Comparison of ENCODE assay signal across 25 mouse cellular contexts in genomic region chr4:65719610-65720009, GRCm38 (mm10).
DNase-seq lines count a peak whose midpoint lies in the region; ATAC-seq and TF ChIP-seq lines count a peak whose summit lies in the region.
"Had no signal": no experiment of that assay in that cellular context is flagged by ENCODE, and none has a peak within 500 bp of the region (broad histone marks: within the 10 kb centered on the region; RNA-seq: fewer than 3 reads in every experiment).

No protein-coding gene starts in this region.

- 0 out of 2 replicates have a peak, but pooled peaks cover 4% of the 10 kb centered on the region for H3K4me1 ChIP-seq in hindbrain, embryonic 13.5 days (replicated peaks)
- H3K4me1 ChIP-seq in hindbrain, embryonic 11.5 days (replicated peaks; ENCODE audit: control insufficient read depth, insufficient read depth, low read length) = no peaks in the 10 kb centered on the region
- no peaks in the 10 kb centered on the region for H3K4me1 ChIP-seq in midbrain, postnatal 0 days (ENCODE audit: insufficient read depth, low read length)
- H3K4me1 ChIP-seq in midbrain, embryonic 16.5 days (ENCODE audit: control insufficient read depth, insufficient read depth, low read length) = no peaks in the 10 kb centered on the region
- no peaks in the 10 kb centered on the region for H3K4me1 ChIP-seq in neural tube, embryonic 14.5 days (ENCODE audit: control insufficient read depth, insufficient read depth, low read length)
- H3K4me1 ChIP-seq: embryonic facial prominence, embryonic 10.5 days; embryonic facial prominence, embryonic 13.5 days; forebrain, embryonic 12.5 days had no signal

- no peak overlapping the region for H3K4me3 ChIP-seq in hindbrain, embryonic 13.5 days
- H3K4me3 ChIP-seq in hindbrain, embryonic 11.5 days (ENCODE audit: low read depth, low read length) = no peak overlapping the region
- no peak overlapping the region for H3K4me3 ChIP-seq in midbrain, postnatal 0 days (ENCODE audit: low read depth, low read length)
- H3K4me3 ChIP-seq in midbrain, embryonic 16.5 days (ENCODE audit: low read depth, low read length) = no peak overlapping the region
- H3K4me3 ChIP-seq in neural tube, embryonic 14.5 days (ENCODE audit: low read depth, low read length) = no peak overlapping the region
- H3K4me3 ChIP-seq: embryonic facial prominence, embryonic 10.5 days; embryonic facial prominence, embryonic 13.5 days; erythroblast, embryonic 14.5 days; forebrain, embryonic 12.5 days had no signal

- no peak for TF ChIP-seq CTCF in midbrain, postnatal 0 days (IDR thresholded peaks at IDR 0.05)

- H3K27ac ChIP-seq in hindbrain, embryonic 13.5 days = no peak overlapping the region
- no peak overlapping the region for H3K27ac ChIP-seq in hindbrain, embryonic 11.5 days (ENCODE audit: low read depth, low read length)
- no peak overlapping the region for H3K27ac ChIP-seq in midbrain, postnatal 0 days (ENCODE audit: low read depth, low read length)
- H3K27ac ChIP-seq in midbrain, embryonic 16.5 days (ENCODE audit: low read length) = no peak overlapping the region
- H3K27ac ChIP-seq in neural tube, embryonic 14.5 days (ENCODE audit: low read depth, low read length) = no peak overlapping the region
- H3K27ac ChIP-seq: embryonic facial prominence, embryonic 10.5 days; embryonic facial prominence, embryonic 13.5 days; forebrain, embryonic 12.5 days had no signal

- H3K4me2 ChIP-seq in hindbrain, embryonic 13.5 days = no peak overlapping the region
- no peak overlapping the region for H3K4me2 ChIP-seq in hindbrain, embryonic 11.5 days (replicated peaks; ENCODE audit: low read depth, low read length)
- H3K4me2 ChIP-seq in midbrain, postnatal 0 days (ENCODE audit: low read depth, low read length, poor library complexity, severe bottlenecking) = no peak overlapping the region
- H3K4me2 ChIP-seq in midbrain, embryonic 16.5 days (ENCODE audit: low read length) = no peak overlapping the region
- H3K4me2 ChIP-seq in neural tube, embryonic 14.5 days (ENCODE audit: low read depth, low read length) = no peak overlapping the region
- H3K4me2 ChIP-seq: embryonic facial prominence, embryonic 13.5 days; forebrain, embryonic 12.5 days; heart, embryonic 11.5 days had no signal

- no peaks in the 10 kb centered on the region for H3K9me3 ChIP-seq in hindbrain, embryonic 13.5 days
- no peaks in the 10 kb centered on the region for H3K9me3 ChIP-seq in hindbrain, embryonic 11.5 days (ENCODE audit: control insufficient read depth, low read length)
- H3K9me3 ChIP-seq in midbrain, postnatal 0 days (ENCODE audit: low read length) = no peaks in the 10 kb centered on the region
- no peaks in the 10 kb centered on the region for H3K9me3 ChIP-seq in midbrain, embryonic 16.5 days (replicated peaks; ENCODE audit: control insufficient read depth, low read length, poor library complexity, severe bottlenecking)
- no peaks in the 10 kb centered on the region for H3K9me3 ChIP-seq in neural tube, embryonic 14.5 days (ENCODE audit: control insufficient read depth, low read length)
- H3K9me3 ChIP-seq: embryonic facial prominence, embryonic 10.5 days; embryonic facial prominence, embryonic 13.5 days; forebrain, embryonic 12.5 days had no signal

- peak; percentile 82; the same call in 1 of the 2 replicates for ATAC-seq in hindbrain, embryonic 13.5 days (ENCODE audit: low FRiP score)
- no peak for ATAC-seq in hindbrain, embryonic 11.5 days (ENCODE audit: low FRiP score)
- ATAC-seq in midbrain, postnatal 0 days (ENCODE audit: low FRiP score) = no peak
- ATAC-seq in midbrain, embryonic 16.5 days = no peak
- peak; percentile 92 for ATAC-seq in neural tube, embryonic 14.5 days (ENCODE audit: low read depth)
- ATAC-seq: activated CD4-positive, CD25-positive, alpha-beta regulatory T cell, adult 4 months; forebrain, embryonic 16.5 days; inflammation-experienced regulatory T-cells, adult 6 months; intestine, embryonic 16.5 days had no signal

- H3K27me3 ChIP-seq in hindbrain, embryonic 13.5 days = no peaks in the 10 kb centered on the region
- no peaks in the 10 kb centered on the region for H3K27me3 ChIP-seq in hindbrain, embryonic 11.5 days (ENCODE audit: control insufficient read depth, insufficient read depth, low read length)
- no peaks in the 10 kb centered on the region for H3K27me3 ChIP-seq in midbrain, postnatal 0 days (ENCODE audit: insufficient read depth, low read length)
- H3K27me3 ChIP-seq in midbrain, embryonic 16.5 days (ENCODE audit: control insufficient read depth, insufficient read depth, low read depth, low read length) = no peaks in the 10 kb centered on the region
- H3K27me3 ChIP-seq in neural tube, embryonic 14.5 days (ENCODE audit: control insufficient read depth, insufficient read depth, low read length) = no peaks in the 10 kb centered on the region
- H3K27me3 ChIP-seq: embryonic facial prominence, embryonic 13.5 days; forebrain, embryonic 12.5 days had no signal

- no peaks in the 10 kb centered on the region for H3K36me3 ChIP-seq in hindbrain, embryonic 13.5 days
- H3K36me3 ChIP-seq in hindbrain, embryonic 11.5 days (ENCODE audit: control insufficient read depth, insufficient read depth, low read length) = no peaks in the 10 kb centered on the region
- no peaks in the 10 kb centered on the region for H3K36me3 ChIP-seq in midbrain, postnatal 0 days (ENCODE audit: insufficient read depth, low read length)
- H3K36me3 ChIP-seq in midbrain, embryonic 16.5 days (ENCODE audit: control insufficient read depth, insufficient read depth, low read length) = no peaks in the 10 kb centered on the region
- H3K36me3 ChIP-seq in neural tube, embryonic 14.5 days (ENCODE audit: control insufficient read depth, insufficient read depth, low read length) = no peaks in the 10 kb centered on the region
- H3K36me3 ChIP-seq: embryonic facial prominence, embryonic 10.5 days; embryonic facial prominence, embryonic 13.5 days; forebrain, embryonic 12.5 days had no signal

- DNase-seq in hindbrain, embryonic 11.5 days (ENCODE audit: low spot score) = no peak
- DNase-seq in midbrain, postnatal 0 days (ENCODE audit: low spot score) = peak; percentile 22
- DNase-seq in kidney, adult 11 months = no peak
- DNase-seq: adrenal gland, adult 8-10 months; adrenal gland, postnatal 25 days; cerebellum, adult 11-12 months; cerebellum, adult 8-10 months; cerebellum, postnatal 10 days; cerebellum, postnatal 36 days; embryo, embryonic 11 days; gastrocnemius, postnatal 10 days; gastrocnemius, postnatal 36 days; heart, adult 11 months had no signal

- H3K9ac ChIP-seq in hindbrain, embryonic 13.5 days = no peak overlapping the region
- no peak overlapping the region for H3K9ac ChIP-seq in hindbrain, embryonic 11.5 days (ENCODE audit: low read depth, low read length)
- no peak overlapping the region for H3K9ac ChIP-seq in midbrain, postnatal 0 days (replicated peaks; ENCODE audit: low read length, poor library complexity, severe bottlenecking)
- H3K9ac ChIP-seq in midbrain, embryonic 16.5 days (ENCODE audit: low read depth, low read length) = no peak overlapping the region
- H3K9ac ChIP-seq in neural tube, embryonic 14.5 days (replicated peaks; ENCODE audit: low read depth, low read length) = no peak overlapping the region
- H3K9ac ChIP-seq: embryonic facial prominence, embryonic 13.5 days; forebrain, embryonic 12.5 days had no signal

- WGBS in hindbrain, embryonic 13.5 days = 79% methylated on average over 2 of the region's 2 CpGs
- 89% methylated on average over 2 of the region's 2 CpGs for WGBS in hindbrain, embryonic 11.5 days
- WGBS in midbrain, postnatal 0 days = 78% methylated on average over 2 of the region's 2 CpGs
- WGBS in midbrain, embryonic 16.5 days = 82% methylated on average over 2 of the region's 2 CpGs
- 59% methylated on average over 2 of the region's 2 CpGs for WGBS in neural tube, embryonic 14.5 days

Comparison
In these comparisons a context has a peak if more than half of its experiments do, and no peak if none do; other contexts are left out.
1. ATAC-seq: peak in hindbrain, embryonic 13.5 days (single experiment) and neural tube, embryonic 14.5 days (single experiment); none in hindbrain, embryonic 11.5 days (single experiment), midbrain, postnatal 0 days (single experiment) and midbrain, embryonic 16.5 days (single experiment).